Mouse (Mus musculus) MEL (cell line): ENCODE measurements around the gene Marc1. TPM values are rescaled to one million over a fixed set of nuclear protein-coding genes. Genes with fewer than 3 reads are reported as not detected.

Experiments
- DNase-seq: peaks from one replicate; pipeline ENCODE4 v3.0.0; 2011; ENCODE audit warnings: low read depth, low spot score
- H3K27ac ChIP-seq: 2 replicates; pipeline ENCODE4 v1.5.1; 2012; ENCODE audit warnings: low read depth, mild to moderate bottlenecking, control low read depth, low read length, moderate library complexity; ENCODE audit not compliant: control insufficient read depth
- H3K27me3 ChIP-seq, 2 experiments: fragments of 150-350 bp in 1 of 2; sonication (generic) in 1 of 2; 2 replicates each; pipeline ENCODE4 v1.6.1; 2012; ENCODE audit warnings: low read length in 2 of 2, mild to moderate bottlenecking in 2 of 2, improper control_type of control experiment in 1 of 2, moderate library complexity in 1 of 2; ENCODE audit not compliant: insufficient read depth in 2 of 2, control insufficient read depth in 1 of 2
- H3K36me3 ChIP-seq, 2 experiments: 2 replicates each; pipeline ENCODE4 v1.6.1; 2012 to 2014; ENCODE audit warnings: low read length in 2 of 2, improper control_type of control experiment in 1 of 2, inconsistent platforms in 1 of 2, mild to moderate bottlenecking in 1 of 2; ENCODE audit not compliant: insufficient read depth in 2 of 2, control insufficient read depth in 1 of 2
- H3K4me1 ChIP-seq, 2 experiments: fragments of 150-350 bp in 1 of 2; sonication (generic) in 1 of 2; 2 replicates each; pipeline ENCODE4 v1.6.1; 2012; ENCODE audit warnings: low read length in 2 of 2, improper control_type of control experiment in 1 of 2, mild to moderate bottlenecking in 1 of 2; ENCODE audit not compliant: insufficient read depth in 2 of 2, control insufficient read depth in 1 of 2
- H3K4me3 ChIP-seq, 2 experiments: fragments of 150-350 bp in 1 of 2; sonication (generic) in 1 of 2; 2 replicates each; pipeline ENCODE4 v1.5.1; 2012; ENCODE audit warnings: low read depth in 2 of 2, low read length in 2 of 2, mild to moderate bottlenecking in 2 of 2, moderate library complexity in 2 of 2, control low read depth in 1 of 2, improper control_type of control experiment in 1 of 2; ENCODE audit not compliant: control insufficient read depth in 1 of 2, insufficient read depth in 1 of 2
- H3K79me2 ChIP-seq: 2 replicates; pipeline ENCODE4 v1.6.1; 2012; ENCODE audit warnings: mild to moderate bottlenecking, low read length, moderate library complexity; ENCODE audit not compliant: control insufficient read depth, poor library complexity, insufficient read depth
- H3K9ac ChIP-seq: 2 replicates; pipeline ENCODE4 v1.6.1; 2012; ENCODE audit warnings: low read depth, mild to moderate bottlenecking, control low read depth, low read length, moderate library complexity; ENCODE audit not compliant: control insufficient read depth, poor library complexity, severe bottlenecking
- H3K9me3 ChIP-seq: fragments of 150-350 bp; sonication (generic); replicated peaks from 2 replicates; pipeline ENCODE4 v1.6.1; 2012; ENCODE audit warnings: mild to moderate bottlenecking, low read length, improper control_type of control experiment, moderate library complexity; ENCODE audit not compliant: insufficient read depth
- CHD1 ChIP-seq: IDR thresholded peaks from 2 replicates; pipeline ENCODE4 v1.6.1; 2012; ENCODE audit warnings: low read depth, mild to moderate bottlenecking, inconsistent platforms, low read length, improper control_type of control experiment
- CTCF ChIP-seq, 3 experiments: IDR thresholded peaks in 2 of 3; conservative IDR thresholded peaks in 1 of 3; 2 replicates each; pipeline ENCODE4 v1.5.1; 2011 to 2012; ENCODE audit warnings: low read length in 3 of 3, low read depth in 2 of 3, mild to moderate bottlenecking in 2 of 3, improper control_type of control experiment in 1 of 3, inconsistent platforms in 1 of 3, mixed read lengths in 1 of 3, moderate library complexity in 1 of 3; ENCODE audit not compliant: control insufficient read depth in 1 of 3, insufficient read depth in 1 of 3, poor library complexity in 1 of 3, severe bottlenecking in 1 of 3
- E2F4 ChIP-seq: IDR thresholded peaks from 2 replicates; pipeline ENCODE4 v1.6.1; 2011; ENCODE audit warnings: low read depth, low read length, improper control_type of control experiment, borderline replicate concordance
- HCFC1 ChIP-seq: IDR thresholded peaks from 2 replicates; pipeline ENCODE4 v1.6.1; 2012; ENCODE audit warnings: low read depth, mild to moderate bottlenecking, inconsistent platforms, low read length, improper control_type of control experiment, moderate library complexity
- MAX ChIP-seq: IDR thresholded peaks from 2 replicates; pipeline ENCODE4 v1.6.1; 2011; ENCODE audit warnings: low read length, improper control_type of control experiment
- MAZ ChIP-seq: IDR thresholded peaks from 2 replicates; pipeline ENCODE4 v1.6.1; 2012; ENCODE audit warnings: low read depth, mild to moderate bottlenecking, inconsistent platforms, low read length, improper control_type of control experiment
- MEF2A ChIP-seq: IDR thresholded peaks from 2 replicates; pipeline ENCODE4 v1.6.1; 2014; ENCODE audit warnings: low read depth, mild to moderate bottlenecking, inconsistent platforms, low read length, improper control_type of control experiment; ENCODE audit not compliant: poor library complexity, insufficient replicate concordance, severe bottlenecking; ENCODE audit errors: extremely low read depth
- MXI1 ChIP-seq: IDR thresholded peaks from 2 replicates; pipeline ENCODE4 v1.6.1; 2011; ENCODE audit warnings: mild to moderate bottlenecking, low read depth, low read length, improper control_type of control experiment
- MYC ChIP-seq: IDR thresholded peaks from 2 replicates; pipeline ENCODE4 v1.6.1; 2011; ENCODE audit warnings: low read depth, mild to moderate bottlenecking, low read length, improper control_type of control experiment, moderate library complexity
- NELFE ChIP-seq: IDR thresholded peaks from 2 replicates; pipeline ENCODE4 v1.6.1; 2011; ENCODE audit warnings: low read depth, low read length, improper control_type of control experiment
- NRF1 ChIP-seq: IDR thresholded peaks from 2 replicates; pipeline ENCODE4 v1.6.1; 2014; ENCODE audit warnings: low read depth, mild to moderate bottlenecking, inconsistent platforms, low read length, improper control_type of control experiment, moderate library complexity; ENCODE audit not compliant: poor library complexity, insufficient read depth, severe bottlenecking
- POLR2A ChIP-seq, 2 experiments: IDR thresholded peaks; 2 replicates each; pipeline ENCODE4 v1.6.1; 2011 to 2012; ENCODE audit warnings: low read length in 2 of 2, mild to moderate bottlenecking in 2 of 2, control low read depth in 1 of 2, improper control_type of control experiment in 1 of 2, low read depth in 1 of 2, moderate library complexity in 1 of 2; ENCODE audit not compliant: control insufficient read depth in 1 of 2, insufficient read depth in 1 of 2, poor library complexity in 1 of 2
- POLR2AphosphoS2 ChIP-seq: IDR thresholded peaks from 2 replicates; pipeline ENCODE4 v1.6.1; 2011; ENCODE audit warnings: low read length, improper control_type of control experiment
- POLR2AphosphoS5 ChIP-seq: IDR thresholded peaks from 2 replicates; pipeline ENCODE4 v1.6.1; 2012; ENCODE audit warnings: low read depth, borderline replicate concordance, mild to moderate bottlenecking, inconsistent platforms, low read length, moderate library complexity, mixed read lengths
- RAD21 ChIP-seq: IDR thresholded peaks from 2 replicates; pipeline ENCODE4 v1.6.1; 2011; ENCODE audit warnings: mild to moderate bottlenecking, low read depth, low read length, improper control_type of control experiment
- SIN3A ChIP-seq: IDR thresholded peaks from 2 replicates; pipeline ENCODE4 v1.6.1; 2012; ENCODE audit warnings: low read length, improper control_type of control experiment, inconsistent platforms
- SMC3 ChIP-seq: IDR thresholded peaks from 2 replicates; pipeline ENCODE4 v1.6.1; 2011; ENCODE audit warnings: low read depth, low read length, improper control_type of control experiment
- TBP ChIP-seq: IDR thresholded peaks from 2 replicates; pipeline ENCODE4 v1.8.0; 2011; ENCODE audit warnings: low read depth, low read length, improper control_type of control experiment
- TCF12 ChIP-seq: IDR thresholded peaks from 2 replicates; pipeline ENCODE4 v1.6.1; 2014; ENCODE audit warnings: low read depth, mild to moderate bottlenecking, inconsistent platforms, low read length, improper control_type of control experiment, moderate library complexity
- UBTF ChIP-seq: IDR thresholded peaks from 2 replicates; pipeline ENCODE4 v1.6.1; 2012; ENCODE audit warnings: low read depth, mild to moderate bottlenecking, inconsistent platforms, low read length, improper control_type of control experiment, moderate library complexity, borderline replicate concordance; ENCODE audit not compliant: insufficient read depth
- USF1 ChIP-seq: IDR thresholded peaks from 2 replicates; pipeline ENCODE4 v1.6.1; 2014; ENCODE audit warnings: low read depth, mild to moderate bottlenecking, inconsistent platforms, low read length, improper control_type of control experiment, moderate library complexity
- USF2 ChIP-seq, 2 experiments: IDR thresholded peaks; 2 replicates each; pipeline ENCODE4 v1.6.1; 2011 to 2012; ENCODE audit warnings: improper control_type of control experiment in 2 of 2, low read length in 2 of 2, borderline replicate concordance in 1 of 2, inconsistent platforms in 1 of 2, low read depth in 1 of 2, mild to moderate bottlenecking in 1 of 2; ENCODE audit not compliant: insufficient read depth in 1 of 2
- ZC3H11A ChIP-seq: IDR thresholded peaks from 2 replicates; pipeline ENCODE4 v1.6.1; 2012; ENCODE audit warnings: low read depth, mild to moderate bottlenecking, inconsistent platforms, low read length, improper control_type of control experiment
- ZMIZ1 ChIP-seq: IDR thresholded peaks from 2 replicates; pipeline ENCODE4 v1.6.1; 2012; ENCODE audit warnings: low read depth, mild to moderate bottlenecking, inconsistent platforms, low read length, improper control_type of control experiment, moderate library complexity
- polyA plus RNA-seq, 2 experiments: library from polyadenylated mRNA; stranded (reverse) in 1 of 2; unstranded in 1 of 2; fragments of >175 nt in 1 of 2; fragments of >200 nt in 1 of 2; gene quantifications; 2 replicates each; pipeline versions ENCODE4 v1.2.1 to v1.2.4; 2012; ENCODE audit warnings: low replicate concordance in 2 of 2, low read depth in 1 of 2; ENCODE audit not compliant: insufficient read length in 2 of 2, insufficient read depth in 1 of 2, missing spikeins in 1 of 2
- total RNA-seq: library from RNA; depleted of rRNA; stranded (reverse); fragments of 300-350 nt; gene quantifications from 2 replicates; pipeline ENCODE4 v1.2.3, GENCODE M21; 2012

The Marc1 gene
- total and polyA plus RNA-seq, 3 experiments: 0.08 to 0.10 TPM; not detected in 1

GRCm38 (mm10) chr1:184845111-184846071, 34.3 kb upstream of the Marc1 start:
- Histone ChIP-seq H3K27ac (peak overlapping the region; percentile 25), H3K4me3 (peak overlapping the region; percentile 84 to 99), H3K4me1 (peaks cover 10 to 11% of the 10 kb centered on the region in 2 experiments; a peak in 3 of 4 replicates), H3K27me3 (no peaks in the 10 kb centered on the region)
- peak; percentile 92 for DNase-seq
- peak; percentile 65 for TF ChIP-seq MXI1
- TF ChIP-seq CTCF (IDR thresholded peaks at IDR 0.05 in 2 of 3, conservative IDR thresholded peaks at IDR 0.05 in 1 of 3; ENCODE audit: control insufficient read depth in 1 of 3, insufficient read depth in 1 of 3, low read depth in 2 of 3, low read length in 3 of 3, poor library complexity in 1 of 3, severe bottlenecking in 1 of 3): no peak
- no peak for TF ChIP-seq SMC3
- 0 out of 2 replicates have a peak, but pooled peaks have one; percentile 14 for TF ChIP-seq MYC
- peak; percentile 59 to 89; a peak in 2 of 4 replicates for TF ChIP-seq POLR2A (IDR thresholded peaks at IDR 0.05; ENCODE audit: control insufficient read depth in 1 of 2, insufficient read depth in 1 of 2, low read depth in 1 of 2, low read length in 2 of 2, poor library complexity in 1 of 2)
- peak; percentile 42; the same call in 1 of the 2 replicates for TF ChIP-seq MAZ
- TF ChIP-seq TCF12: peak; percentile 31; the same call in 1 of the 2 replicates
- TF ChIP-seq ZC3H11A: no peak
- TF ChIP-seq TBP: peak; percentile 79
- no peak for TF ChIP-seq E2F4
- TF ChIP-seq USF1: no peak
- no peak for TF ChIP-seq USF2 (IDR thresholded peaks at IDR 0.05; ENCODE audit: borderline replicate concordance in 1 of 2, insufficient read depth in 1 of 2, low read depth in 1 of 2, low read length in 2 of 2)
- TF ChIP-seq ZMIZ1: peak; percentile 80
- TF ChIP-seq MAX: peak; percentile 57
- peak; percentile 94 for TF ChIP-seq NELFE
- 0 out of 2 replicates have a peak, but pooled peaks have one; percentile 40 for TF ChIP-seq CHD1
- no peak for TF ChIP-seq POLR2AphosphoS5
- peak; percentile 69; the same call in 1 of the 2 replicates for TF ChIP-seq POLR2AphosphoS2
- peak; percentile 70; the same call in 1 of the 2 replicates for TF ChIP-seq HCFC1
- TF ChIP-seq MEF2A: no peak
- TF ChIP-seq SIN3A: peak; percentile 54
- no peak for TF ChIP-seq UBTF
- TF ChIP-seq RAD21: no peak
- TF ChIP-seq NRF1: peak; percentile 76
- TF ChIP-seq, all 39 proteins: peak for 14
- peak overlapping the region; percentile 80 for H3K9ac ChIP-seq
- H3K79me2 ChIP-seq: peaks cover 23% of the 10 kb centered on the region
- H3K9me3 ChIP-seq: no peaks in the 10 kb centered on the region
- H3K36me3 ChIP-seq: peaks cover 0 to 9% of the 10 kb centered on the region in 2 experiments; a peak in 2 of 4 replicates
